Mouse (Mus musculus): Measurements from ENCODE around the gene Dcst2. TPM values are rescaled to one million over a fixed set of nuclear protein-coding genes. Genes with fewer than 3 reads are reported as not detected.

Dcst2 gene
- polyA plus RNA-seq, 1 experiment from 2014 or later: 0.13 TPM

- Histone ChIP-seq H3K4me3 (peak overlapping the region; percentile 66), H3K4me1 (peaks cover 17% of the 10 kb centered on the region), H3K27me3 (peaks cover 44% of the 10 kb centered on the region), H3K36me3 (peaks cover 28% of the 10 kb centered on the region), H3K4me2 (replicated peaks) (peak overlapping the region; percentile 97), H3K9me3 (no peaks in the 10 kb centered on the region), H3K27ac (peak overlapping the region; percentile 46; the same call in 1 of the 2 replicates), H3K9ac (peak overlapping the region; percentile 65)
- under 1% methylated on average over 38 of the region's 38 CpGs for WGBS
- no peak for ATAC-seq (ENCODE audit: insufficient number of reproducible peaks, insufficient read depth, low FRiP score, low TSS enrichment)
Observed at GRCm38 (mm10) chr3:89348911-89349868, 12.6 kb upstream of the Dcst2 start.

GRCm38 (mm10) chr3:89349869-89350501, 11.8 kb upstream of the Dcst2 start, which contains the start of gene Adam15:
Gene Adam15 (minus strand): TSS chr3:89349996.
- peak within 1 kb of the TSS; percentile 66 for H3K4me3 ChIP-seq
- peak; percentile 81 for ATAC-seq (ENCODE audit: insufficient number of reproducible peaks, insufficient read depth, low FRiP score, low TSS enrichment)
- H3K9ac ChIP-seq: peak within 1 kb of the TSS; percentile 65
- H3K27ac ChIP-seq: peak within 1 kb of the TSS; percentile 46; the same call in 1 of the 2 replicates
- peaks cover 44% of the 10 kb centered on the region for H3K27me3 ChIP-seq
- under 1% methylated on average over 55 of the region's 59 CpGs for WGBS
- peaks cover 20% of the 10 kb centered on the region; the same call in 1 of the 2 replicates for H3K36me3 ChIP-seq
- H3K4me2 ChIP-seq (replicated peaks): peak within 1 kb of the TSS; percentile 97
- H3K9me3 ChIP-seq: no peaks in the 10 kb centered on the region
- H3K4me1 ChIP-seq: peaks cover 19% of the 10 kb centered on the region

GRCm38 (mm10) chr3:89351271-89351670, 10.5 kb upstream of the Dcst2 start:
- Histone ChIP-seq H3K27me3 (peaks cover 44% of the 10 kb centered on the region), H3K4me2 (replicated peaks) (no peak overlapping the region), H3K4me1 (peaks cover 21% of the 10 kb centered on the region), H3K4me3 (no peak overlapping the region), H3K9ac (no peak overlapping the region), H3K36me3 (0 out of 2 replicates have a peak, but pooled peaks cover 8% of the 10 kb centered on the region), H3K9me3 (no peaks in the 10 kb centered on the region), H3K27ac (no peak overlapping the region)
- 43% methylated on average over 5 of the region's 5 CpGs for WGBS
- no peak for ATAC-seq (ENCODE audit: insufficient number of reproducible peaks, insufficient read depth, low FRiP score, low TSS enrichment)

GRCm38 (mm10) chr3:89354816-89355511, 6.8 kb upstream of the Dcst2 start:
- H3K4me2 ChIP-seq (replicated peaks): no peak overlapping the region
- H3K9me3 ChIP-seq: no peaks in the 10 kb centered on the region
- H3K27ac ChIP-seq: no peak overlapping the region
- H3K27me3 ChIP-seq: peaks cover 23% of the 10 kb centered on the region; the same call in 1 of the 2 replicates
- peaks cover 9% of the 10 kb centered on the region for H3K4me1 ChIP-seq
- no peak overlapping the region for H3K9ac ChIP-seq
- WGBS: 21% methylated on average over 5 of the region's 5 CpGs
- no peak for ATAC-seq (ENCODE audit: insufficient number of reproducible peaks, insufficient read depth, low FRiP score, low TSS enrichment)
- no peaks in the 10 kb centered on the region for H3K36me3 ChIP-seq
- no peak overlapping the region for H3K4me3 ChIP-seq

- ATAC-seq (ENCODE audit: insufficient number of reproducible peaks, insufficient read depth, low FRiP score, low TSS enrichment): no peak
- Histone ChIP-seq H3K9ac (no peak overlapping the region), H3K4me1 (peaks cover 5% of the 10 kb centered on the region), H3K27me3 (peaks cover 18% of the 10 kb centered on the region; the same call in 1 of the 2 replicates), H3K4me2 (replicated peaks) (no peak overlapping the region), H3K27ac (no peak overlapping the region), H3K9me3 (no peaks in the 10 kb centered on the region), H3K4me3 (no peak overlapping the region), H3K36me3 (no peaks in the 10 kb centered on the region)
- 78% methylated on average over 6 of the region's 6 CpGs for WGBS
Observed at GRCm38 (mm10) chr3:89355512-89355902, 6.3 kb upstream of the Dcst2 start.

GRCm38 (mm10) chr3:89356029-89356428, 5.7 kb upstream of the Dcst2 start:
- WGBS: 73% methylated on average over 9 of the region's 9 CpGs
- ATAC-seq (ENCODE audit: insufficient number of reproducible peaks, insufficient read depth, low FRiP score, low TSS enrichment): no peak

GRCm38 (mm10) chr3:89359630-89360029, 2.1 kb upstream of the Dcst2 start:
- Histone ChIP-seq H3K4me1 (peaks cover 3% of the 10 kb centered on the region; the same call in 1 of the 2 replicates), H3K27ac (no peak overlapping the region), H3K36me3 (no peaks in the 10 kb centered on the region), H3K9me3 (no peaks in the 10 kb centered on the region), H3K27me3 (0 out of 2 replicates have a peak, but pooled peaks cover 2% of the 10 kb centered on the region), H3K4me3 (no peak overlapping the region), H3K4me2 (replicated peaks) (no peak overlapping the region), H3K9ac (no peak overlapping the region)
- 74% methylated on average over 6 of the region's 6 CpGs for WGBS
- ATAC-seq (ENCODE audit: insufficient number of reproducible peaks, insufficient read depth, low FRiP score, low TSS enrichment): no peak

More at GRCm38 (mm10) chr3:89356029-89356428, 5.7 kb upstream of the Dcst2 start:
- Histone ChIP-seq H3K9ac (no peak overlapping the region), H3K4me3 (no peak overlapping the region), H3K36me3 (no peaks in the 10 kb centered on the region), H3K4me1 (peaks cover 3% of the 10 kb centered on the region; the same call in 1 of the 2 replicates), H3K4me2 (replicated peaks) (no peak overlapping the region), H3K27me3 (0 out of 2 replicates have a peak, but pooled peaks cover 15% of the 10 kb centered on the region), H3K9me3 (no peaks in the 10 kb centered on the region), H3K27ac (no peak overlapping the region)

GRCm38 (mm10) chr3:89360237-89360636, 1.5 kb upstream of the Dcst2 start:
- H3K36me3 ChIP-seq: no peaks in the 10 kb centered on the region
- 0 out of 2 replicates have a peak, but pooled peaks cover 2% of the 10 kb centered on the region for H3K27me3 ChIP-seq
- 78% methylated on average over 3 of the region's 3 CpGs for WGBS
- no peak overlapping the region for H3K9ac ChIP-seq
- no peak overlapping the region for H3K27ac ChIP-seq
- no peak for ATAC-seq (ENCODE audit: insufficient number of reproducible peaks, insufficient read depth, low FRiP score, low TSS enrichment)
- no peak overlapping the region for H3K4me2 ChIP-seq (replicated peaks)
- no peak overlapping the region for H3K4me3 ChIP-seq
- no peaks in the 10 kb centered on the region for H3K9me3 ChIP-seq
- no peaks in the 10 kb centered on the region for H3K4me1 ChIP-seq

GRCm38 (mm10) chr3:89364631-89365030, 2.9 kb downstream of the Dcst2 start:
- 0 out of 2 replicates have a peak, but pooled peaks cover 2% of the 10 kb centered on the region for H3K27me3 ChIP-seq
- no peak overlapping the region for H3K4me2 ChIP-seq (replicated peaks)
- no peaks in the 10 kb centered on the region for H3K9me3 ChIP-seq
- 61% methylated on average over 8 of the region's 8 CpGs for WGBS
- H3K4me3 ChIP-seq: no peak overlapping the region
- ATAC-seq (ENCODE audit: insufficient number of reproducible peaks, insufficient read depth, low FRiP score, low TSS enrichment): no peak
- no peak overlapping the region for H3K27ac ChIP-seq
- no peak overlapping the region for H3K9ac ChIP-seq
- no peaks in the 10 kb centered on the region for H3K36me3 ChIP-seq
- no peaks in the 10 kb centered on the region for H3K4me1 ChIP-seq

GRCm38 (mm10) chr3:89365153-89365485, 3.3 kb downstream of the Dcst2 start, which contains the start of gene Dcst1:
Gene Dcst1 (minus strand): TSS chr3:89365253.
- Histone ChIP-seq H3K27ac (no peak within 1 kb of the TSS), H3K27me3 (no peaks in the 10 kb centered on the region), H3K4me1 (no peaks in the 10 kb centered on the region), H3K4me3 (no peak within 1 kb of the TSS), H3K9ac (no peak within 1 kb of the TSS), H3K36me3 (no peaks in the 10 kb centered on the region), H3K4me2 (replicated peaks) (no peak within 1 kb of the TSS), H3K9me3 (no peaks in the 10 kb centered on the region)
- whole genome bisulfite sequencing: 88% methylated on average over 11 of the region's 11 CpGs
- ATAC-seq (ENCODE audit: insufficient number of reproducible peaks, insufficient read depth, low FRiP score, low TSS enrichment): no peak

Measured in embryonic facial prominence, embryonic 12.5 days (tissue).